Mouse (Mus musculus) embryo, embryonic 9.5 days (tissue): ENCODE measurements at regions not wholly inside any gene's neighbourhood (a gene's known extent, or its start where the extent isn't known, plus 50 kb on each side); places are given as distances from the start of the nearest gene placed in this dataset.
A peak's percentile ranks its signal among the peaks of the same experiment; 100 is the strongest.

ENCODE experiments used
- DNase-seq: peaks from one replicate; pipeline ENCODE4 v3.0.0-alpha.2; 2017; ENCODE audit errors: extremely low spot score

- no peak for DNase-seq
These were observed 70.0 kb downstream of the Mbip start for GRCm38 (mm10) chr12:56275556-56276242.

GRCm38 (mm10) chr12:56265049-56265448, 80.6 kb downstream of the Mbip start:
- no peak for DNase-seq

DNA sequence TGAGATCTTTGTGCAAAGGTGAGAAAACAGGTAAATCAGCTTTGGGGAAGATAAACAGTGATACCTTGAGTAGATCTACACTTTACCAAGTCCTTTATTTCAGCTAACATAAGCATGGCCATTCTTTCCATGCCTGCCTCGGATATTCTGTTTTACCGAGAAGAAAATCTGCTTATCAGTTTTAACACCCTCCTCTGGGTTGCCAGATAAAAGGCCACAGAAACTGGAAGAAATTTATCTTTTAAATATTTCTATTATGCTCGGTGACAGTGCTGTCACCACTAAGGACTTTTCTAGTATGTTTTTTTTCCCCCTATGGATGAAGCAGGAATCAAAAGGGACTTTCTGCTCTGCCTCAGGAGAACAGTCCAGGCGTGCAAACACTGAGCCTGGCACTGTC, 84.2 kb downstream of the Mbip start:
- no peak for DNase-seq

DNA sequence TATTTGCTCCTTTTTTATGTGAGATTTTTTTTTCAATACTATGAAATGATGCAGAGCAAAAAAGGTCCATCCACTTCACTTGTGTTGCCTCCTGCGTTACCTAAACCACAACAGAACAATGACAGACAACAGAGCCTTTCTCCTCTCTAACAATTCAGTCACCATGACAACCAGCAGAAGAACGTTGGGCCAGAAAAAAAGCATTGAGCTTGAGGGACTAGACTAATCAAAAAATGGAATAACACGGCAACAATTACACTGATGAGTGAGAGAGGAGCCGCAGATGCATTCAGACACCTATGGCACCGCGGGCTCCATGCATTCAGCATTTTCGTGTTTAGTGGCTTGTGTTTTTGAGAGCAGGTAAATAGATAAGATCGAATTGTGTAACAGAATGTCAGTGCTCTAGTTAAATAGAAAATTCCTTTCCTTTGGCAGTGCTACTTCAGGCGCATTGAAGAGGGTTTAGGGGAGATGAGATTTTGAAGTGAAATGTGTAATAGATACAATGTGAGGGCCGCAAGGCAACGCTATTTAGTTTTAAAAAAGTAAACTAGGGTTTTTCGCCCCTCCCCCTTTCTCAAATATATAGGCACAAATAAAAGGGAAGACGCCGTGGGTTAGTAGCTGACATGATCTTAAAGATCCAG, 87.2 kb downstream of the Mbip start:
- DNase-seq, result peak; percentile 48

- DNase-seq, result no peak
These were observed 89.3 kb downstream of the Mbip start for GRCm38 (mm10) chr12:56256243-56256881.

DNA sequence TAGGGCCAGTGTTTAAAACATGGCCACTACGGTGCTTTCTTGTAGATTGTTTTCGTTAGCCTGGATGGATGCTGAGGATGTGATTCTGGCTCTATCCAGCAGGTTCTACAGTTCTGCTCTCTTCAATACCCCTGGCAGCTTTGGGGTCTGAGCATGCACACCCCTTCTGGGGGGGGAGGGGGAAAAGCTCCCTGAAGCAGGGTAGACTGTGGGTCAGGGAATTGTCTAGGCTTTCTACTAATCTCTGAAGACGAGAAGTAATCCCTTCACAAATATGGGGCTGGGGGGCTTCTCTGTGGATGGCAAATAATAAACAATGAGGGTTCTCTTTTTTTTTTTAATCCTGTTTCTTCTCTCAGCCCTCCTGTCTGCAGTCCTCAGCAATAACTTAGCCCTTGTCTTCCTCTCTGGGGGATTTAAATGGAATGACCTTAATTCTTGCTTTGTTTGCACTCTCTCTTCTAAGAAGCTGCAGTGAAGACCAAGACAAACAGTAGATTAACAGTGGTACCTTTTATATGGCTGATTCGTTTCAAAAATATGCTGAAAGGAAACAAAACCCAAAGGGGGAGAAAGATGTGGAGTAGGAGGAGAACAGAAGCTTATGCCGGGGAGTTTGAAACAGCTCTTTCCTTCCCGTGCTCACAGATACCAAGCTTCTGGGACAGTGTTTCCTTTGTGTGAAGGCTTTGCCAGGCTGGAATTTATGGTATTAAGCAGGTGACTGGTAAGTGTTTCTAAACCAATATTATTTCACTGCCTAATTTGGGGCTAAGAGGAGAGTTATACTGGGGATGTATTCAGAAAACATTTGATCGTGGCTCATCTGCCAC, 92.9 kb downstream of the Mbip start:
- DNase-seq, result no peak

DNA sequence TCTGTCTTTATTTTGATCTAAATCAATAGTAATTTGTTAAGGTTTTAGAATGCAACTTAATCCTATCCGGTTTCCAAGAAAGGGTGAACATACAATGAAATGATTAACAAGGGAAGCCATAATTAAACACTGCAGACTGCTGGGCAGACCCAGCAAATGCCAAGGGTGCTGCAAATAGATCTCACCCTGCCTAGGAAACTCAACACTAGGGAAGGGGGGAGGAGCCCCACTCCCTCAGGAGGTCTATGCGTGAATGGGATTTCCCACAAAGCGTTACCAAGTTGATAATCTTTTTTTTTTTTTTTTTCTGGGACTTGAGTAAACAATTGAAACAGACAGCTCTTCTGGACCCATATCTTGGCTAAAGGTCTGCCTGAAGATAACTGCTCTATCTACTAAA, 95.4 kb downstream of the Mbip start:
- no peak for DNase-seq

- DNase-seq, result no peak
These were observed 99.3 kb downstream of the Mbip start for GRCm38 (mm10) chr12:56246406-56246805.

- no peak for DNase-seq
These were observed 102.9 kb downstream of the Mbip start for GRCm38 (mm10) chr12:56242803-56243202.

GRCm38 (mm10) chr12:56241735-56242134, 104.0 kb downstream of the Mbip start:
- DNase-seq, result peak; percentile 62

DNA sequence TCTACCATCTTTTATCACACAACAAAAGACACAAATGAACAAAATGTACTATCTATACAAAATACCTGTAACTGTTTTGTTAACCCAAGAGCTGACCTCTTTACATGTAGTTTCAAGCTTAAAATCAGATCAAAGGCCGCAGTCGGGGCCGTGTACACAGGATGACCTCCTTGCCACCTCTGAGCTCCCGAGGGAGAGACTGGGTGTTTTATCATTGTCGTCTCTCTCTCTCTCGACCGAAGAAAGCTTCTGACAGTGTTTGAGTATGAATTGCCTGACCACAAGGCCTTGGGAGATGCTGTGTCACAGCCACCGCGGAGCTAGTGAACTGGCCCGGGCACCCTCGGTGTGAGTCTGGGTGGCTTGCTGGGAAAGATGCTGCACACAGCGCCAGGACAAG, 105.5 kb downstream of the Mbip start:
- DNase-seq, result peak; percentile 35

DNA sequence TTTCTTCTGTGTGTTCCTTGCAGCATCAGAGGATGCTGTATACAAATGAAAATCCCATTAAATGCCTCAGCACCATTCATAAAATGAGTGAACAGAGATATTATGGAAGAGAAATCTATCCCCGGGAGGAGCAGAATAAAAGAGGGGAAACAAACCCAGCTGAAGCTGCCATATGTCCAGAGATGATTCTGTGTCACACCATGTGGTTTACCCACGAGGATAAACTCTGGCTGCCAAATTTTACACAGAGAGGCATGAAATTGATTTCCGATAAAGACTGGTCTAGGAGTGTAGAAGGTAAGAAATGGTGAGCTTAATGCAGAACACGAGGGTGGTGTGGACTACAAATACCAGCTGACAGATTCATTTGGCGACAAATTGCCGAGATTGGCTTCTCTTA, 111.1 kb downstream of the Mbip start:
- DNase-seq, result no peak

- DNase-seq, result no peak
These were observed 112.5 kb downstream of the Mbip start for GRCm38 (mm10) chr12:56233209-56233608.

DNA sequence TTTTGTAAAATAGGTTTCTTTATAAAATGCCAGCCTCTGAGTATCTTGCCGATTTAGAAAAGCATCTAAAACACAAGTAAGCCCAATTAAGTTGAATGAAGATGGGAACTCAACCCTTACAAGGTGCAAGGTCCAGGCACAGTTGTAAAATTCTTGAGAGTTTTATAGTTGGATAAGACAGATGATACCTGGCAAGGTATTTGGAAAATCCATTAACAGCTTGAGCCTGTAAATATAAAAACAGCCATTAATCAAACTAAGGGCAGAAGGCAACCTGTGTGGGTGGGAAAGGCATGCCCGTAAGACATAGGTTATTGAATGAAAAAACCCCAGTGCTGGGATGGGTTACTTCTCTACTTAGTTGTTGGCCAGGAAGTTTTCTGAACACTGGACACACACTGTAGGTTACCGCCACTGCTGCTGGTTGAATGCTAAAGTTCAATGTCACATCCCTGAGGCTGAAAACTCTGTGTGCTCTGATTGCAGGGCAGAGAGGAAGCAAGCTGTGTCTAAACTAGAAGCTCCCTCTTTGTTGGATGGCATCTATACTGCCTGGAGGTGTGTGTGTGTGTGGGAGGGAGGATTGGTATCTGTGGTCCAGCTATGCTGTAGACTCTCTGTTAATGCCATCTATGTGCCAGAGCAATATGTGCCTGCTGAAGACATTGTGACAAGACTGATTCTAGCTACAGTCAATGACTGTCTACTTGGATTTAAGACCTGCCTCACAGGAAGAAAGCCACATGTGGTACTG, 121.4 kb downstream of the Mbip start:
- no peak for DNase-seq

GRCm38 (mm10) chr12:56193524-56193923, 152.2 kb downstream of the Mbip start:
- DNase-seq, result no peak

GRCm38 (mm10) chr12:56189562-56189961, 156.1 kb downstream of the Mbip start:
- DNase-seq, result no peak

GRCm38 (mm10) chr12:56160736-56161135, 185.0 kb downstream of the Mbip start:
- DNase-seq, result no peak

DNA sequence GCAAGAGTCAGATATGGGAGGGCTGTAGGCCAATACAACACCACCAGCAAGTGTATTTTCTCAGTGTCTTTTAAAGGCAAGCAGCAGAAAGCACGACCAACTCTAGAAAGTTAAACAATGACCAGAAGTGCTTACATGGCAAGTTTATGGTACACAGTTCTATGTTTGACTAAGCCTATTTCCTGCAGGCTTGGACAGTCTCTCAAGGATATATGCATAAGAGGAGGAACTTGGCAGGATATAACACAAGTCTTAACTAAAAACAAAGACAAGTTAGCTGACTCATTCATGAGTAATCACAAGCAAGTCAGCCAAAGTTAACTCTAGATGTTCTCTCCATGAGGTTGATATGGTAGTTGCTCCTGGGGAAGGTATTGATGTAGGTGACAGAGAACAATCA, 201.3 kb downstream of the Mbip start:
- DNase-seq, result no peak

DNA sequence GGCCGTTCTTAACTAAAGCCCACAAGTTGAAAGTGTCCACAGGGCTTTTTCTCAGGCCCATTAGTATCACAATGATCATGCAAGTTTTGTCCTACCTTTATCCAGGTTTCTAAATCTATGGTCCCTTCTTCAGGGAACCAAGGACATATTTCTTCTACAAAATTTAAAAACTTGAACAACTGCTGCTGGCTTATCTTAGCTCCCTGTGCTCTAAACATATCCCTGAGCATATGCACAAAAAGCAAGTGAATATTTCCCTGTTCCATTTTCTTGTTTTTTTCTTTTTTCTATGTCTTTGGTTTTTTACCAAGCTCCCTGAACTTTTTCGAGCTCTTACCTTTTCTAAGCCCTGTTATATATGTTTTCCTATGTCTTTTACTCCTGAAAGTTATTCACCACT, 201.9 kb downstream of the Mbip start:
- DNase-seq, result no peak

GRCm38 (mm10) chr12:56114446-56114845, 231.2 kb downstream of the Mbip start:
- DNase-seq, result no peak

- no peak for DNase-seq
These were observed 245.3 kb downstream of the Brms1l start for GRCm38 (mm10) chr12:56081406-56081805.

DNA sequence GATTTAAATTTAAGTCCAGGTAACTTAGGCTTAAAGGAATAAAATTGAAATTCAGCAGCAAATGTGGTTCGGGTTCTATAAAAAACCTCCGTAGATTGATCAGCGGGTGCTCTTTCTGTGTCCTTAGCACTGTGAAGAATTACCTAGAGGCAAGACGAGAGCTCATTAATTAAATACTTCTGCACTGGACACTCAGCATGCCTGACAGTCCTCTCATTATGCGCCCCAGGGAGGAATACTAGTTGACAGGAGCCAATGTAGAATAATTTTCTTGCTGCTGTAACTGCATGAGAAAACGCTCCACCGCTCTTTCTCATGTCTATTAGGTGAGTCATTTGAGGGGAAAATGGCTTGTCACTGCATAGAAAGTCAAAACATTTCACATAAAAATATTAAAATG, 228.1 kb downstream of the Brms1l start:
- no peak for DNase-seq
